Mouse (Mus musculus) left cerebral cortex, postnatal 36 days (tissue): ENCODE data around the gene Tapbp. TPM values are rescaled to one million over a fixed set of nuclear protein-coding genes. Genes with fewer than 3 reads are reported as not detected.
A peak's percentile ranks its signal among the peaks of the same experiment; 100 is the strongest.
"Not testable (repeated sequence)": the region's sequence is repeated elsewhere in the genome, so short reads cannot be mapped to it uniquely, and the experiment has no call there.

Experiments used
- DNase-seq, 2 experiments: peaks; one replicate each; pipeline ENCODE4 v3.0.0; 2021 to 2022; ENCODE audit warnings: low spot score in 2 of 2, mixed read lengths in 1 of 2
- intact Hi-C: fragments of 180-260 bp; cut with DNase I; formaldehyde crosslinking; loops from one replicate; pipeline ENCODE4 v1.15.1; 2025
- total RNA-seq, 2 experiments: library from RNA; stranded (reverse); gene quantifications; 2 replicates each; pipeline ENCODE4 v1.2.3; 2021

The Tapbp gene
- total RNA-seq, 2 experiments from 2014 or later = 35.0 to 38.3 TPM

GRCm38 (mm10) chr17:33902491-33902890 is 13.2 kb upstream of the Tapbp start:
- no peak for DNase-seq
- intact Hi-C loops = no loop called here

DNA sequence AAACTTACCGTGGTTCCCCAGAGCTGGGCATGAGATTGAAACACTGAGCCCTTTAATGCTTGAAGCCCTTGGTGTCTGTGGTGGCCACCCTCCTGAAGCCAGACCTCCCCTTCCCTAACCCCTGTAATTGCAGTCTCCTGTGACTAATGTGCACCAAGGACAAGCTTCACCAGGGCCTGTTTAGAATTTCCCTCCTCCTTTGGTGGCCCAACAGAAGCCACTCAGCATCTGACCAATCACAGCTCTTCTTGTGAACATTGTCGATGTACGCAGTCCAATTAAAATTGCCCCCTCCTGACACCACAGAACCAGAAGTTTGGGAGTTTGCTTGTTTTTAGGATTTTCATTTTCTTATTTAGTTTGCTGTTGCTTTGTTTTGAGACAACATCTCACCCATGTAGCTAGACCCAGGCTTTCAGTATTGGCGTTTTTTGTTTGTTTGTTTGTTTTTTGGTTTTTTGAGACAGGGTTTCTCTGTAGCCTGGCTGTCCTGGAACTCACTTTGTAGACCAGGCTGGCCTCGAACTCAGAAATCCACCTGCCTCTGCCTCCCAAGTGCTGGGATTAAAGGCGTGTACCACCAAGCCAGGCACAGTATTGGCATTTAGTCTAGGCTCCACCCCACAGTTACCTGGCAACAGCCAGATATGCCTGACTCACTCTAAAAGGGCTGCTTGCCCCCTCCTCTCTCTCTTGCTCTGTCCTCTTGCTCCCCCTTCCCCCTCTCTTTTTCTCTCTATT is 11.6 kb upstream of the Tapbp start:
- DNase-seq, intact Hi-C loops: not testable (repeated sequence)

DNA sequence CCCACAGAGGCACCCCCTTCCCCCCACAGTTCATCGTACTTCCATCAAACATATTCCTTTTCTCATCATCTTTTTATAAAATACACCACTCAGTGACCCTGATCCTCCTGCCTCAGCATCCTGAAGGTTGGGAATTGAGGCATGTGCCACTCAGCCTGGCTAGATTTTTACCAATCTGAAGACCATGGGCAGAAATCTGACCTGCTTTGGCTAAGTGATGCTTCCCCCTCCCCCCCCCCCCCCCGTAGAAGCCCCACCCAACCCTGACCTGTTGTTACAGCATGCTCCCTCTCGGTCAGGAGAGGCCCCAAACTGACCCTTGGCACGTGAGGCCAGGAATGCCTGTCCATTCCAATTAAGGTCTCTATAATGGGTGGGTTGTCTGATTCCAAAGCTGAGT is 10.9 kb upstream of the Tapbp start, which contains the start of gene Platr17:
Gene Platr17 (plus strand): TSS at position 301 of the 400 bp plus-strand sequence.
- DNase-seq, intact Hi-C loops: not testable (repeated sequence)

DNA sequence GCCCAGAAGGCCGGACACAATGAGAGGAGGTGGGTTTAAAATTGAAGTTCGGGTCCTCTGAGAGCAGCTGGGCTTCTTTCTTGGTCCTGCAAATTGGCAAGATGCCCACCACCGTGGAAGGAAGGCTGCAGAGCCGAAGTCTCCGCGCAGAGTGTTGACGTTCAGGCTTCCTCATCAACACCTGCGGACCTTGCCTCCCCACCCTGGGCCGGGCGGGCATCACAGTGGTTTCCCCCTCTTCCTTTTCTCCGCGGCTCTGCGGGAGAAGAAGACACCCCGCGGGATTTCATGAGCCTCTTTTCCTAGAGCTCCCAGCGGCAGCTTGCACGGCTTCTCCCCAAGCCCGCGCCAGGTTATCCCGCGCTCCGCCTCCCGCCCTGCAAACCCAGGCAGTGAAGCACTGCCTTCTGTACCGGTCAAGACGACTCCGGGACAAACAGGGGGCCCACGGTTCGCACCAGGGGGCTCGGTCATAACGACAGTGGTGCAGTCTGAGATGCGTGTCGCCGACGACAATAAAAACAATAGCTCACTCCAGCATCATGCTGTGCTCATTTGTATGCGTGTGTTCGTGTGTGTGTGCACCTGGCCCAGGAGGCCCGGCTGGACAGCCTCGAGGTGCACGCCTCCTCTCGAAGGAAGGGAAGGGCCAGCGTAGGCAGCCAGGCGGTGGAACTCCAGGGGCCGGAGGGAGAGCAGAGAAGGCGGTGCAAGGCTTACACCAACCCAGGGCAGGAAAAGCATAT is 7.2 kb upstream of the Tapbp start:
- intact Hi-C loops = no loop called here
- peak; percentile 65 to 73 for DNase-seq

- intact Hi-C loops = no loop called here
- DNase-seq = peak; percentile 98 to 99
These were observed 6.4 kb upstream of the Tapbp start, which contains the start of gene Daxx for GRCm38 (mm10) chr17:33909077-33909868. Gene Daxx, plus strand, starts transcription at chr17:33909414.

GRCm38 (mm10) chr17:33909869-33910250 is 5.8 kb upstream of the Tapbp start:
- intact Hi-C loops = no loop called here
- DNase-seq = no peak

DNA sequence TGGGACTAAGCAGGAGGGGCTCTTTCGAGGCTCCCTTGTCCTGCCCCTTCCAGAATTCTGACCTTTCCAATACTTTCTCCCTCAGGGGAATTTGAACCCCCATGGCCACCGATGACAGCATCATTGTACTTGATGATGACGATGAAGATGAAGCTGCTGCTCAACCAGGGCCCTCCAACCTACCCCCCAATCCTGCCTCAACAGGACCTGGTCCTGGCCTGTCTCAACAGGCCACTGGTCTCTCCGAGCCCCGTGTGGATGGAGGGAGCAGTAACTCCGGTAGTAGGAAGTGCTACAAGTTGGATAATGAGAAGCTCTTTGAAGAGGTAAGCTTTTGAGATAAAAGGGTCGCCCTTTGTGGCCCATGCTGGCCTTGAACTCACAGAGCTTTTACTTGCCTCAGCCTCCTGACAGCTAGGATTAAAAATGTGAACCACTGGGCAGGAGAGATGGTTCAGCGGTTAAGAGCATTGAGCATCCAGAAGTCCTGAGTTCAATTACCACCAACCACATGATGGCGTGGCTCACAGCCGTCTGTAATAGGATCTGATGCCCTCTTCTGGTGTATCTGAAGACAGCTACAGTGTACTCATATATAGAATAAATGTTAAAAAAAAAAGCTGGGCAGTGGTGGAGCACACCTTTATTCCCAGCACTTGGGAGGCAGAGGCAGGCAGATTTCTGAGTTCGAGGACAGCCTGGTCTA is 5.2 kb upstream of the Tapbp start:
- intact Hi-C loops = no loop called here
- DNase-seq = no peak

- intact Hi-C loops = no loop called here
- no peak for DNase-seq
These were observed 4.5 kb upstream of the Tapbp start for GRCm38 (mm10) chr17:33911052-33911812.

- intact Hi-C loops = no loop called here
- no peak for DNase-seq
These were observed 3.8 kb upstream of the Tapbp start for GRCm38 (mm10) chr17:33911813-33912414.

GRCm38 (mm10) chr17:33913264-33913663 is 2.4 kb upstream of the Tapbp start:
- intact Hi-C loops = no loop called here

DNA sequence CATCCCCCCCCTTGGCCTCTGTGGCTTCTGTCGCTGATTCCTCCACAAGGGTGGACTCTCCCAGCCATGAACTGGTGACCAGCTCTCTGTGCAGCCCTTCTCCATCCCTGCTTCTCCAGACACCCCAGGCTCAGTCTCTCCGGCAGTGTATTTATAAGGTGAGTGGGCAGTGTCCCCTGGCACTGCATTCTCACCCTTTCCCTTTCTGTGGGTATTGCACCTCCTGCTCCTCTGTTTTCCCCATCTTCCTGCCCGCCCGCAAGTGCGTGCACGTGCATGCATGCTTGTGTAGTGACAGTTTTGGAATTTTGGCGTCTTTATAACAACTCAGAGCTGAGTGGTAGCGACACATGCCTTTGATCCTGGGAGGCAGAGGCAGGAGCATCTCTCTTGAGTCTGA is 1.8 kb upstream of the Tapbp start:
- no peak for DNase-seq
- intact Hi-C loops = no loop called here

More at GRCm38 (mm10) chr17:33913264-33913663, 2.4 kb upstream of the Tapbp start:
- DNase-seq = no peak

DNA sequence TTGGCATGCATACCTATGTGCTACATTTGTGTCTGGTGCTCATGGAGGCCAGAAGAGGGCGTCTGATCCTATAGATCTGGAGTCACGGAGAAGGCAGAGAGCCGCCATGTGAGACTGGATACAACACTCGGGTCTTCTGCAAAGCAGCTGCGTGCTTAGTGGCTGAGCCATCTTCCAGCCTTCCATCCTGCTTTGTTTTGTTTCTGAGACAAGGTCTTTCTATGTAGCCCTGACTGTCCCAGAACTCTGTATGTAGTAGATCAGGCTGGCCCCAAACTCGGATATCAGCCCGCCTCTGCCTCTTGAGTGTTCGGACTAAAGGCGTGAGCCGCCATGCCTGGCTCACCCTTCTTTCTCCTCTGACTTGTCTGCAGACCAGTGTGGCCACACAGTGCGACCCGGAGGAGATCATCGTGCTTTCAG is 719 bp upstream of the Tapbp start:
- intact Hi-C loops = no loop called here
- no peak for DNase-seq

- DNase-seq = no peak
- intact Hi-C loops = no loop called here
These were observed 595 bp downstream of the Tapbp start for GRCm38 (mm10) chr17:33916294-33916693.

DNA sequence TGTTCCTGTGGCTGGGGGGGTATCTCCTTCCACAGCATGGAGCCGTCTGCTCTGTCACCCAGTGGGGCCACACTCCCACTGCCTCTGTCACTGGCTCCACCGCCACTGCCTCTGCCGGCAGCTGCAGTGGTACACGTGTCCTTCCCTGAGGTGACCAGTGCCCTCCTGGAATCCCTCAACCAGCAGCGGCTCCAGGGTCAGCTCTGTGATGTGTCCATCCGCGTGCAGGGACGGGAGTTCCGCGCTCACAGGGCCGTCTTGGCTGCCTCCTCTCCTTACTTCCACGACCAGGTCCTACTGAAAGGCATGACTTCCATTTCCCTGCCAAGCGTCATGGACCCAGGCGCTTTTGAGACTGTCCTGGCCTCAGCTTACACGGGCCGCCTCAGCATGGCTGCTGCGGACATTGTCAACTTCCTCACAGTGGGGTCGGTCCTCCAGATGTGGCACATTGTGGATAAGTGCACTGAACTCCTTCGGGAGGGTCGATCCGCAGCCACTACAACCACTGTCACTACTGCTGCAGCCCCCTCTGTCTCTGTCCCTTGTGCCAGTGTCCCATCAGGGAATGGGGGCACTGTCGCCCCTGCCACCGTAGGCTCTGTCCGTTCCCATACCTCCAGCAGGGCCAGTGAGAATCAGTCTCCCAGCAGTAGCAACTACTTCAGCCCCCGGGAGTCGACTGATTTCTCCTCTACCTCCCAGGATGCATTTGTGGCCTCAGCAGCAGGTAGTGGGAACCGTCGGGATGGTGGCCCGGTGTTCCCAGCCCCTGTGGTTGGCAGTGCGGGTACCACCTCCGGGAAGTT is 1.4 kb downstream of the Tapbp start:
- intact Hi-C loops = no loop called here
- no peak for DNase-seq

- no peak for DNase-seq
- intact Hi-C loops = no loop called here
These were observed 2.1 kb downstream of the Tapbp start for GRCm38 (mm10) chr17:33917656-33918292.

DNA sequence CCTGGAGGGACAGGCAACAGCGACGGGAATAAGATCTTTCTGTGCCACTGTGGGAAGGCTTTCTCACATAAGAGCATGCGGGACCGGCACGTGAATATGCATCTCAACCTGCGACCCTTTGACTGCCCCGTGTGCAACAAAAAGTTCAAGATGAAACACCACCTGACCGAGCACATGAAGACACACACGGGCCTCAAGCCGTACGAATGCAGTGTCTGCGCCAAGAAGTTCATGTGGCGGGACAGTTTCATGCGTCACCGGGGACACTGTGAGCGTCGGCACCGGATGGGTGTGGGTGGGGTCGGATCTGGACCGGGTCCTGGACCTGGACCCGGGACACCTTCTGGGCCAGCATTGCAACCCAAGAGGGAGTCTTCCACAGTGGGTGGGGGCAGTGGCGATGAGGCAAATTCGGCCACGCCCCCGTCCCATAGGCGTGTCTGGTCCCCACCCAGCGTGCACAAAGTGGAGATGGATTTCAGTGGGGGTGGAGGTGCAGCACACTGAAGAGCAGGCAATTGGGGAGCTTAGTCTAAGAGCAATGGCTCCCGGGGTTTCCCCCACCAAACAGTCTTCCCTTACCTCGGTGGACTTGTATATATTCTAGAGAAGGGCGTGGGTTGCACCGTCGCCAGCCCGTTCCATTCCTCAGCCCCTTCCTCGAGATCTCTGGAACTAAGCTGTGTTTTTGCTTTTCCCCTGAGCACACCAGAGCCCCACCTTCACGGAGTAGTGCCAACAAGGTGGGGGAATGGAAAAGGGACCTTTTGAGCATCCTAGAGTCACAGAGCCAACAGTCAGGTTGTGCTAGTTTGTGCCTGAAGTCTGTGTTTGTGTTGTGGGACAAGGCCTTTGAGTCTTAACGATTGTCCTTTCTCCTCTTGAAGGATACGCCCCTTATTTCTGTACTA is 2.8 kb downstream of the Tapbp start:
- DNase-seq = no peak
- intact Hi-C loops = no loop called here
